Mouse (Mus musculus) forebrain, embryonic 10.5 days (tissue): ENCODE measurements at regions not wholly inside any gene's neighbourhood (a gene's known extent, or its start where the extent isn't known, plus 50 kb on each side); places are given as distances from the start of the nearest gene placed in this dataset.

Experiments used
- DNase-seq: peaks from one replicate; pipeline ENCODE4 v3.0.0-alpha.2; 2017; ENCODE audit warnings: low spot score; ENCODE audit errors: extremely low spot score
- H3K27ac ChIP-seq: fragments of 300-500 bp; sonication (generic); 2 replicates; pipeline ENCODE4 v1.5.1; 2016; ENCODE audit warnings: mild to moderate bottlenecking
- H3K27me3 ChIP-seq: fragments of 300-500 bp; sonication (generic); 2 replicates; pipeline ENCODE4 v1.6.1; 2016; ENCODE audit warnings: mild to moderate bottlenecking; ENCODE audit not compliant: poor library complexity, severe bottlenecking
- H3K36me3 ChIP-seq: fragments of 300-500 bp; sonication (generic); replicated peaks from 2 replicates; pipeline ENCODE4 v1.6.1; 2016; ENCODE audit warnings: mild to moderate bottlenecking, moderate library complexity
- H3K4me1 ChIP-seq: fragments of 300-500 bp; sonication (generic); 2 replicates; pipeline ENCODE4 v1.6.1; 2016
- H3K4me3 ChIP-seq: fragments of 300-500 bp; sonication (generic); 2 replicates; pipeline ENCODE4 v1.5.1; 2016; ENCODE audit warnings: mild to moderate bottlenecking, moderate library complexity
- H3K9me3 ChIP-seq: fragments of 300-500 bp; sonication (generic); 2 replicates; pipeline ENCODE4 v1.6.1; 2016; ENCODE audit warnings: mild to moderate bottlenecking, moderate library complexity
- WGBS: fragments of 180-500 bp; shearing (Covaris S2); methylation state at CpG from one replicate; pipeline ENCODE4 v1.1.7; 2016; 5-methylcytosine and 5-hydroxymethylcytosine counted together
- microRNA counts: library from miRNA; unstranded; fragments of <30 nt; microRNA quantifications from one replicate; lab custom pipeline; 2017
- microRNA-seq: library from miRNA; unstranded; fragments of <30 nt; microRNA quantifications from one replicate; pipeline ENCODE4, GENCODE M21; 2017

- H3K27me3 ChIP-seq, result no peaks in the 10 kb centered on the region
- 80% methylated on average over 3 of the region's 3 CpGs for WGBS
- H3K27ac ChIP-seq, result peak overlapping the region; percentile 91
- no peaks in the 10 kb centered on the region for H3K9me3 ChIP-seq
- DNase-seq, result no peak
- H3K4me1 ChIP-seq, result peaks cover 98% of the 10 kb centered on the region
- H3K36me3 ChIP-seq, result no peaks in the 10 kb centered on the region
- no peak overlapping the region for H3K4me3 ChIP-seq
These were observed 161.2 kb upstream of the Tmem161b start for GRCm38 (mm10) chr13:84060906-84061305.

GRCm38 (mm10) chr13:84061820-84062480 is 160.1 kb upstream of the Tmem161b start:
- H3K27me3 ChIP-seq, result no peaks in the 10 kb centered on the region
- no peak for DNase-seq
- H3K36me3 ChIP-seq, result no peaks in the 10 kb centered on the region
- H3K9me3 ChIP-seq, result no peaks in the 10 kb centered on the region
- H3K4me1 ChIP-seq, result peaks cover 98% of the 10 kb centered on the region
- H3K27ac ChIP-seq, result peak overlapping the region; percentile 91
- WGBS, result 52% methylated on average over 7 of the region's 7 CpGs
- peak overlapping the region; percentile 2; the same call in 1 of the 2 replicates for H3K4me3 ChIP-seq

GRCm38 (mm10) chr13:84062616-84063015 is 159.5 kb upstream of the Tmem161b start:
- Histone ChIP-seq H3K4me3 (no peak overlapping the region), H3K27me3 (no peaks in the 10 kb centered on the region), H3K36me3 (no peaks in the 10 kb centered on the region), H3K27ac (peak overlapping the region; percentile 91), H3K9me3 (no peaks in the 10 kb centered on the region), H3K4me1 (peaks cover 98% of the 10 kb centered on the region)
- no peak for DNase-seq
- WGBS, result 67% methylated on average over 2 of the region's 2 CpGs

DNA sequence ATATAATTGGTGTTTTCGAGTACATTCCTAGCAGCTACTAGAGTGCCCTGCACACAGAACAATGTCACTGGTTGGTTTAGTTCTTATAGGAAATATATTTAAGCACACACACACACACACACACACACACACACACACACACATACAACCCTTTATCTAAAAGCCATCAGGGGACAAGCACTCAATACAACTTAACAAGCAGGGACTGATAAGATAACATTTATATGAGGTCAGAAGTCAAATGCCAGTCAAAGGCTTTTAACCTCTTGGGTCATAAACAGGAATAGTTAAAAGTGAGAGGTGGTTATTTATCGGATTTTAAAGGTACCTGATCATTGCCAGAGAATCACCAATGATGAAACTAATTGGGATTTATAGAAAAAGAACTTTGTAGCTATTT is 158.7 kb upstream of the Tmem161b start:
- no peaks in the 10 kb centered on the region for H3K36me3 ChIP-seq
- peak overlapping the region; percentile 9; the same call in 1 of the 2 replicates for H3K4me3 ChIP-seq
- peaks cover 95% of the 10 kb centered on the region for H3K4me1 ChIP-seq
- 52% methylated on average over 2 of the region's 2 CpGs for WGBS
- H3K9me3 ChIP-seq, result no peaks in the 10 kb centered on the region
- H3K27me3 ChIP-seq, result no peaks in the 10 kb centered on the region
- no peak for DNase-seq
- H3K27ac ChIP-seq, result peak overlapping the region; percentile 91; the same call in 1 of the 2 replicates

DNA sequence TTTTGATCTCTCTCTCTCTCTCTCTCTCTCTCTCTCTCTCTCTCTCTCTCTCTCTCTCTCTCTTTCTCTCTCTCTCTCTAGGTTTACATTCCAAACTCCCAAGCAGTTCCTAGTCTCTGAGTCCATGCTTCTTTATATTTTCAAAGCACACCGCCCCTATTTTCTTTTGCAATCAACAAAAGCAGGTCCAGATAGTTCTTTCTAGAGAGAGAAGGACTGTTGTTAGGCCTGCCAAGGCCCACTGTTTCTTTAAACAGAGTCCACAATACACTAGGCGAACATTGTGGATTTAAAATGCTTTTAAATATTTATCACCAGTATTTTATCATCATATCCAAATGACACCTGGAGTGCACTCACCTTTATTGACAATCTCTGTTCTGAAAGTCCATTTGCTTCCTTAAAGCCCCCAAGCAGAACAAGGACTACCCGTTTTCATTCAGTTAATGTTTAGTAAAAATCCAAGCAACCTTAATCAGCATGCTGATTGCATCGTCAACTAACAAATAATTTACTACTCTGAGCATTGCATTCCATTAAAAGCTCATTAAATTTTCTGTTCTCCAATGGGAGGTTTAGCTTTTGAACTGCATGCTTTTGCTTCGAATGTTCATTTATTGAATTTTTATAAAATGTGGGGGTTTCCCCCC is 157.7 kb upstream of the Tmem161b start:
- Histone ChIP-seq H3K9me3 (no peaks in the 10 kb centered on the region), H3K4me3 (peak overlapping the region; percentile 12; the same call in 1 of the 2 replicates), H3K27me3 (no peaks in the 10 kb centered on the region), H3K27ac (peak overlapping the region; percentile 91), H3K36me3 (no peaks in the 10 kb centered on the region), H3K4me1 (peaks cover 85% of the 10 kb centered on the region)
- no peak for DNase-seq
- WGBS, result 59% methylated on average over 5 of the region's 5 CpGs

GRCm38 (mm10) chr13:84065256-84065898 is 156.7 kb upstream of the Tmem161b start:
- H3K4me1 ChIP-seq, result peaks cover 75% of the 10 kb centered on the region

DNA sequence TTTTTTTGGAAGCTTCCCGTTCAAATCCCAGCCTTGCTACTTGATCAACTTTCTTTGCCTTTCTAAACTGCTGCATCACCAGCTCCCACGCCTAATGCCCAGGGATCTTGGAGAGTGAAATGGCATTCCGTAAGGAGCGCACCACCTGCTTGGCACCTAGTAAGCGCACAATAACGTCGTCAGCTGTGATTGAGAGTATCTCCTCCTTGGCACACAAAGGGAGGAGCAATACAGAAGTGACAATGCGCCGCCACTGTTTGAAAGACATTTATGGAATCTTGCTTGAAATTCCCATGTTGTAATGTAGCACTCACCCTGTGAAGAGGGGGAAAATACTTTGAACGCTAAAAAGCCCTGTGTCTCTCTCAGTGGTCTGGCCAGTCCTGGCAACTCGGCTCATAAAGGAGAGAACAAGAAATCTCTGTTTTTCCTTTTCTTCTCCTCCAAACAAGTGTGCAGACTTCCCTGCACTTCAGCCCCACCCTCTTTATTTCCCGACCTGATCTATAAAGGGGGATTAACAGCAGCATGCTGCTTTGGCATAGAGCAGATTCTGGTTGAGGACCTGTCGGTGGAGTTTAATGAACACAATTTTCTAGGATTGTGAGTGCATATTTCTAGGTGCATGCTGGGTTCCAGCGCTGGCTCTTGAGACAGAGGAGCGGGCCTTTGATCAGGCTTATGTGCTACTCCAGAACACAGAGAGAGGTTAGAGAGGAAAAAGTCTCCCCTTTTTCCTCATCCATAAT is 155.7 kb upstream of the Tmem161b start:
- Histone ChIP-seq H3K9me3 (no peaks in the 10 kb centered on the region), H3K4me1 (peaks cover 65% of the 10 kb centered on the region), H3K4me3 (peak overlapping the region; percentile 16; the same call in 1 of the 2 replicates), H3K27ac (peak overlapping the region; percentile 91), H3K36me3 (no peaks in the 10 kb centered on the region), H3K27me3 (no peaks in the 10 kb centered on the region)
- peak; percentile 32 for DNase-seq
- WGBS, result 34% methylated on average over 15 of the region's 15 CpGs

More at GRCm38 (mm10) chr13:84065256-84065898, 156.7 kb upstream of the Tmem161b start:
- 34% methylated on average over 8 of the region's 8 CpGs for WGBS
- H3K27ac ChIP-seq, result peak overlapping the region; percentile 91
- H3K27me3 ChIP-seq, result no peaks in the 10 kb centered on the region
- DNase-seq, result peak; percentile 30
- no peak overlapping the region for H3K4me3 ChIP-seq
- H3K9me3 ChIP-seq, result no peaks in the 10 kb centered on the region
- no peaks in the 10 kb centered on the region for H3K36me3 ChIP-seq

GRCm38 (mm10) chr13:84066960-84067665 is 155.0 kb upstream of the Tmem161b start:
- no peak for DNase-seq
- 37% methylated on average over 4 of the region's 4 CpGs for WGBS
- H3K36me3 ChIP-seq, result no peaks in the 10 kb centered on the region
- peak overlapping the region; percentile 16; the same call in 1 of the 2 replicates for H3K4me3 ChIP-seq
- H3K27me3 ChIP-seq, result no peaks in the 10 kb centered on the region
- H3K4me1 ChIP-seq, result peaks cover 58% of the 10 kb centered on the region
- H3K27ac ChIP-seq, result peak overlapping the region; percentile 91
- H3K9me3 ChIP-seq, result no peaks in the 10 kb centered on the region

GRCm38 (mm10) chr13:84068365-84068764 is 153.7 kb upstream of the Tmem161b start:
- H3K27ac ChIP-seq, result no peak overlapping the region
- no peak for DNase-seq
- H3K4me3 ChIP-seq, result no peak overlapping the region
- H3K36me3 ChIP-seq, result no peaks in the 10 kb centered on the region
- H3K4me1 ChIP-seq, result peaks cover 46% of the 10 kb centered on the region
- 90% methylated on average over 1 of the region's 1 CpGs for WGBS
- no peaks in the 10 kb centered on the region for H3K9me3 ChIP-seq
- H3K27me3 ChIP-seq, result no peaks in the 10 kb centered on the region

MicroRNAs encoded in the stretch of these regions (microRNA counts, 519-probe panel; counts per million panel counts)
- microRNA mmu-miR-9 (lab: Ali Mortazavi, UCI), result 9,409 counts per million, percentile 100 among the panel's probes with 10 or more counts

Small RNAs in the stretch of these regions (microRNA-seq; reads per million reads assigned to microRNA genes)
- 5.7 reads per million, percentile 15 among the genes with 10 or more reads in this experiment for gene Mir9-2
